ENCODE assay signal across 30 mouse cellular contexts in the genomic region with DNA sequence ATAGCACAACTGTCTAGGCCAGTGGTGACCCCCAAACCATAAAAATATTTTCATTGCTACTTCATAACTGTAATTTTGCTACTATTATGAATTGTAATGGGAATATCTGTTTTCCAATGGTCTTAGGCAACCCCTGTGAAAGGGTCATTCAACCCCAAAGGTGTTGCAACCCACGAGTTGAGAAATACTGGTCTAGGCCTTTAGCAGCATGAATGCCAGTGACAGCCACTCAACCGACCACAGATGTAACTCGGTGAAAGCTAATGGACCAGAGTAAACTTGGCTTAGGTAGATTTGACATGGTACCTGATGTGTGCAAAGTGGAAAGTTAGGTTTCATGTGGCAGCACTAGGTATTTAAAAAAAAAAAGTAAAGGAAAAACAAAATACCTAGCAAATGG.
DNase-seq lines count a peak whose midpoint lies in the region; ATAC-seq lines count a peak whose summit lies in the region.
"Had no signal": no experiment of that assay in that cellular context is flagged by ENCODE, and none has a peak within 500 bp of the region (broad histone marks: within the 10 kb centered on the region; RNA-seq: fewer than 3 reads in every experiment).

No protein-coding gene starts in this region.

- H3K4me1 ChIP-seq in liver, embryonic 16.5 days (ENCODE audit: control insufficient read depth, low read depth, low read length) = no peaks in the 10 kb centered on the region
- no peaks in the 10 kb centered on the region for H3K4me1 ChIP-seq in forebrain, embryonic 11.5 days (replicated peaks; ENCODE audit: control insufficient read depth, insufficient read depth, low read length)
- H3K4me1 ChIP-seq: embryonic facial prominence, embryonic 13.5 days; forebrain, embryonic 13.5 days; heart, embryonic 10.5 days; heart, embryonic 15.5 days; neural tube, embryonic 12.5 days had no signal

- WGBS in liver, embryonic 16.5 days (ENCODE audit: insufficient replicate concordance) = 48% methylated on average over 3 of the region's 3 CpGs
- 77% methylated on average over 3 of the region's 3 CpGs for WGBS in forebrain, embryonic 11.5 days

- H3K4me3 ChIP-seq in liver, embryonic 16.5 days (ENCODE audit: low read depth, low read length) = no peak overlapping the region
- no peak overlapping the region for H3K4me3 ChIP-seq in forebrain, embryonic 11.5 days (ENCODE audit: low read depth, low read length)
- H3K4me3 ChIP-seq: embryonic facial prominence, embryonic 13.5 days; forebrain, embryonic 13.5 days; heart, embryonic 10.5 days; heart, embryonic 15.5 days; kidney, embryonic 15.5 days; layer of hippocampus, adult 2 months; left cerebral cortex, adult 2 months; neural tube, embryonic 12.5 days had no signal

- H3K4me2 ChIP-seq in liver, embryonic 16.5 days (ENCODE audit: low read depth, low read length) = no peak overlapping the region
- no peak overlapping the region for H3K4me2 ChIP-seq in forebrain, embryonic 11.5 days (ENCODE audit: low read depth, low read length, severe bottlenecking)
- H3K4me2 ChIP-seq: embryonic facial prominence, embryonic 13.5 days; forebrain, embryonic 13.5 days; heart, embryonic 15.5 days; kidney, embryonic 15.5 days; midbrain, embryonic 11.5 days; neural tube, embryonic 12.5 days had no signal

- no peaks in the 10 kb centered on the region for H3K36me3 ChIP-seq in liver, embryonic 16.5 days (ENCODE audit: control insufficient read depth, insufficient read depth)
- no peaks in the 10 kb centered on the region for H3K36me3 ChIP-seq in forebrain, embryonic 11.5 days (ENCODE audit: control insufficient read depth, insufficient read depth, low read length)
- H3K36me3 ChIP-seq: embryonic facial prominence, embryonic 13.5 days; heart, embryonic 10.5 days; heart, embryonic 15.5 days; kidney, embryonic 15.5 days; neural tube, embryonic 12.5 days had no signal

- peak; percentile 60; the same call in 1 of the 2 replicates for ATAC-seq in liver, embryonic 16.5 days (ENCODE audit: low read depth)
- no peak for ATAC-seq in forebrain, embryonic 11.5 days (replicated peaks; ENCODE audit: low FRiP score)
- ATAC-seq: forebrain, embryonic 13.5 days; hindbrain, embryonic 16.5 days; midbrain, embryonic 16.5 days had no signal

- H3K27ac ChIP-seq in liver, embryonic 16.5 days (ENCODE audit: low read length) = no peak overlapping the region
- H3K27ac ChIP-seq in forebrain, embryonic 11.5 days (ENCODE audit: low read depth, low read length) = no peak overlapping the region
- H3K27ac ChIP-seq: embryonic facial prominence, embryonic 13.5 days; forebrain, embryonic 13.5 days; heart, embryonic 10.5 days; heart, embryonic 15.5 days; kidney, embryonic 15.5 days; layer of hippocampus, adult 2 months; left cerebral cortex, adult 2 months; neural tube, embryonic 12.5 days had no signal

- no peak for DNase-seq in liver
- peak; percentile 52 for DNase-seq in adrenal gland, postnatal 10 days
- peak; percentile 18 for DNase-seq in fat pad, adult 2 months (ENCODE audit: extremely low read depth, low read depth, low spot score)
- no peak for DNase-seq in ovary, postnatal 36 days (ENCODE audit: low spot score)
- DNase-seq in forebrain, embryonic 11.5 days (ENCODE audit: low spot score) = no peak
- DNase-seq in natural killer cell, adult 2 months (ENCODE audit: low spot score in 2 of 2) = no peak
- DNase-seq: B cell, adult 2 months; cerebellum, adult 11 months; cerebellum, adult 9-11 months; embryo, embryonic 11 days; gastrocnemius, postnatal 10 days; kidney, adult 18-20 months; kidney, postnatal 25 days; lung, adult 2 months; lung, postnatal 10 days; right cerebral cortex, postnatal 4 days; thymus, adult 2 months; thymus, postnatal 36 days had no signal

- H3K27me3 ChIP-seq in liver, embryonic 16.5 days (ENCODE audit: control insufficient read depth, insufficient read depth, low read depth, low read length) = no peaks in the 10 kb centered on the region
- H3K27me3 ChIP-seq in forebrain, embryonic 11.5 days (ENCODE audit: control insufficient read depth, insufficient read depth, low read length) = no peaks in the 10 kb centered on the region
- H3K27me3 ChIP-seq: embryonic facial prominence, embryonic 13.5 days; forebrain, embryonic 13.5 days; heart, embryonic 15.5 days; kidney, embryonic 15.5 days; neural tube, embryonic 12.5 days had no signal

- H3K9me3 ChIP-seq in liver, embryonic 16.5 days (replicated peaks; ENCODE audit: control insufficient read depth, low read length) = no peaks in the 10 kb centered on the region
- no peaks in the 10 kb centered on the region for H3K9me3 ChIP-seq in forebrain, embryonic 11.5 days (ENCODE audit: control insufficient read depth, low read length)
- H3K9me3 ChIP-seq: embryonic facial prominence, embryonic 13.5 days; forebrain, embryonic 13.5 days; heart, embryonic 10.5 days; heart, embryonic 15.5 days; kidney, embryonic 15.5 days; neural tube, embryonic 12.5 days had no signal

- H3K9ac ChIP-seq in liver, embryonic 16.5 days (ENCODE audit: low read depth, low read length) = no peak overlapping the region
- no peak overlapping the region for H3K9ac ChIP-seq in forebrain, embryonic 11.5 days (ENCODE audit: low read length)
- H3K9ac ChIP-seq: embryonic facial prominence, embryonic 13.5 days; forebrain, embryonic 13.5 days; heart, embryonic 15.5 days; kidney, embryonic 15.5 days; neural tube, embryonic 12.5 days had no signal

Comparison
In these comparisons a context has a peak if more than half of its experiments do, and no peak if none do; other contexts are left out.
1. DNase-seq: peak in adrenal gland, postnatal 10 days (single experiment) and fat pad, adult 2 months (single experiment); none in liver (single experiment), ovary, postnatal 36 days (single experiment), forebrain, embryonic 11.5 days (single experiment) and natural killer cell, adult 2 months (0 of 2).